Mouse (Mus musculus): ENCODE data around the gene Ano6.

DNA sequence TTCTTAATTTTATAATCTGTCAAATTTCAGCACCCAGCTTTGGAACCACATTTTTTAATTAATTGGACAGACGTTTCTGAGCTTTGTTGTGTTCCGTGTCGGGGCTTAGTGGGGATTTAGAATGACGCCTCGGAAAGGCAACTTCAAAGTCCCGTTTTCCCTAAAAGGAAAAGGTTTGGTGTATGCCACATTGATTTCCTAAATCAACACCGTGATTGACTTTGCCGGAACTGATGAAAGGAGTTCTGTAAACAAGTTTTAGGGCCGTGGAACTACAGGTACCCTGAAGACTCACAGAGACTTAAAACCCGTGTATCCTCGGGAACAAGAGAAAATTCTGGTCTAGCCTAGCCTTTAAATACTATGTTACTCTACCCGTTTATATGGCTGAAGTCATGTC is 107.0 kb downstream of the Ano6 start:
- no peak for TF ChIP-seq CTCF (IDR thresholded peaks at IDR 0.05)
- TF ChIP-seq EP300 (IDR thresholded peaks at IDR 0.05), result no peak
